Mouse (Mus musculus): ENCODE results near the gene Mtln.

The Mtln gene

GRCm38 (mm10) chr2:127751849-127752610, 40.3 kb downstream of the Mtln start:
- DNase-seq, result no peak

GRCm38 (mm10) chr2:127749376-127749775, 42.9 kb downstream of the Mtln start:
- no peak for DNase-seq

- DNase-seq, result no peak
Observed at GRCm38 (mm10) chr2:127748316-127748715, 44.0 kb downstream of the Mtln start.

GRCm38 (mm10) chr2:127742637-127743036, 49.7 kb downstream of the Mtln start:
- no peak for DNase-seq
